Mouse (Mus musculus) right cerebral cortex, adult 2 months (tissue): Measurements from ENCODE around the gene Rabgap1l.

Experiments used
- DNase-seq, 2 experiments: peaks; one replicate each; pipeline ENCODE4 v3.0.0; 2021 to 2022; ENCODE audit warnings: low spot score in 2 of 2

The Rabgap1l gene

GRCm38 (mm10) chr1:160596252-160596947 is 196.6 kb downstream of the Rabgap1l start:
- DNase-seq: no peak

DNA sequence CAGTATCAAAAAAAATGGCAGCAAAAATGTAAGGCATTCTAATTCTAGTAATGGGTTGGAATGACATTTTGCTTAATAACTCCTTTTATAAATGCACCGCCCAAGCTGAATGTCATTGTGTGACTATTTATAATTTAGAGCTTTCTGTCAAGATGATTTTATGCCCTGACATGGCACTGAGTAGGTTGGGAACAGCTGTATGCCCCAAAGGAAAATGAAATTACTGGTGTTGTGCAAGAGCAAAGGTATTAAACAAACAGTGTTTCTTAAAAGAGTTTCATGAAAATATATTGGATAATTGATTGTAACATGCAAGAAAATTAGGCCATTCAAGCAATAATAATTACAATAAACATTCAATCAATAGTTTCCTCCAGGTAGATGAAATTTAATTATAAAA is 198.4 kb downstream of the Rabgap1l start:
- DNase-seq: no peak

GRCm38 (mm10) chr1:160594066-160594465 is 198.9 kb downstream of the Rabgap1l start:
- no peak for DNase-seq

- DNase-seq: no peak
These were observed 204.0 kb downstream of the Rabgap1l start for GRCm38 (mm10) chr1:160588911-160589590.

DNA sequence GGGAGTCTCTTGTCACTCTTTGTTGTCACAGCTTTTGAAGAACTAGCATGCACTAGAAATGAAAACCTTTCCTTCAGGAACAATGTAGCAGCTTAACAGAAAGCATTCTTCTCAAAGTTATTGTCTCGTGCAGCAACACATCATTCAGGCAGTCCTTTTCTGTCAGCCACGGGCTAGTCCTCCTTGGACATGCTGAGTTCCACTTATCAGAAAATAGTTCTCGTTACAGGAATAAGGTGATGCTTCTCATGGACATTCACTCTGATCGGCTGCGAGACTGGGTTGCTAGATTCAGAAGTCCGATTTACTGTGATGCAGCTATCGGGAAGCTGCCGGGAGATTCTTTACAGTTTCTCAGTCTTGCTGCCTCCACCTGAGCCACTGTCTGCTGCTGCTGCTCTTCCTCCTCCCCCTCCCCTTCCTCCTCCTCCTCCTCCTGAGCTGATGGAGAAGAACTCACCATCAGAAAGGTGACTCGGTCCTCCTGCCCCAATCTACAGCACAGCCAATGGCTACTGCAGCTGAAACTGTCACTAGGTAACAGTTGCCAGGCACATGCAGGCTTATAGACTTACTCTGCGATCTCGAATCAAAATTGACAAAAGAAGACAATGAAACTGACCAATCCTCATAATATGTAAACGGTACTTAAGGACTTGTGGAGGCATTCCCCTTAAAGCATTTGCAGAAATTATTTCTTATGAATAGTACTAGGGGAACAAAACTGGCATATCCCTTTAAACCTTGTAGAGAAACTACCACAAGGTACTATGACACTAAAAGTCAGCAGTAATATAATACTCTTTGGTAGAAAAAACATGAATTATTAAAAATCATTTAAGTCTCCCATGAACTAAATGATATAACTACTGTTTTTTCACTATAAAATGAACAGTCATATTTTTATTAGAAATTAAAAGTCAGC is 213.4 kb downstream of the Rabgap1l start:
- peak; percentile 47 to 53 for DNase-seq

- DNase-seq: no peak
These were observed 216.9 kb downstream of the Rabgap1l start for GRCm38 (mm10) chr1:160576124-160576523.

DNA sequence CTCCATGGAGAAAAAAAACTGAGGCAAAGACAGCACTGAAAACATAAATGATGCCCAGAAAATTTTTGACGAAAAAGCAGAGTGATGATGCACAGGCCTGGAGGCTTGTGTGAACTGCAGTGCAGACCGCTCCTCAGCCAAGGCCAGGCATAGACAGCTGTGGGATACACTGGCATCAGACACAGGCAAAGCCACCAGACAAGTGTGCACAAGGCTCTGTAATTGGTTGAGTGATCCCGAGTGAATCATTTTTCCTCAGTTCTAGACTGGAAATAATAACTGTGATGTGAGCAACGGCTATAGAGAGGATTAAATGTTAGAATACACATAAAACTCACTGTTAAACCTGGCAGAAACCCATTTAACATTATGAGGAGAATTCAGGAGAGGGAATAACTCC is 219.0 kb downstream of the Rabgap1l start:
- no peak for DNase-seq

- DNase-seq: no peak
These were observed 226.6 kb downstream of the Rabgap1l start for GRCm38 (mm10) chr1:160566458-160566857.

DNA sequence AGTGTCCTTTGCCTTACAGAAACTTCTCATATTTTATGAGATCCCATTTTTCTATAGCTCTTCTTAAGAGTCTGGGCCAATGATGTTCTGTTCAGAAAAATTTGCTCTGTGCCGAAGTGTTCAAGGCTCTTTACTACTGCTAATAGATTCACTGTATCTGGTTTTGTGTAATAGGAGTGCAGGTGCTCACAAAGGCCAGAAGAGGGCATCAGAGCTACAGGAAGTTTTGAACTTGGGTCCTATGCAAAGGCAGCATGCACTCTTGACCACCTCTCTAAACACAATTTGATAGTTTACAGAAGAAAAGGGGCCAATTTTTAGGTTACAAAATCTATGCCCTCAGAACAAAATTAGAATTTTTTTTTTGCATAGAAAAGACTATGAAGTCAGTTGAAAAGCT is 231.6 kb downstream of the Rabgap1l start:
- no peak for DNase-seq

DNA sequence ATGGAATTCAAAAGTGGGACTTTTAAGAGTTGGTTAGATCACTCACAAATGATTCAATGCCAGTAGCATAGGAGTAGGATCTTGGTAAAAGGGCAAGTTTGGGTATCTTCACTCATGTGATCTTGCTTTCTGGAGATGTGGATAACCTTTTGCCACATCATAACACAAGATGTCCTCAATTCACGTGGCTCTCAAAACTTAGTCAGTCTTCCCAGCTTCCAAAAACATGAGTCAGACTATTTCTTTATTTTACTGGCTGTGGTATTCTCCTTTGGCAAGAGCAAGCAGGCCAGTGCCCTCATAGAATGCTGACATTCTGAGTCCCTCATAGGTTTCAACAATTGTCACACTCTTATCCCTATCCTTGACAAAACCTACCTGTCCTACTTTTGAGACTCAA is 242.4 kb downstream of the Rabgap1l start:
- no peak for DNase-seq

- peak; percentile 54 to 59 for DNase-seq
These were observed 244.8 kb downstream of the Rabgap1l start for GRCm38 (mm10) chr1:160547934-160548876.

DNA sequence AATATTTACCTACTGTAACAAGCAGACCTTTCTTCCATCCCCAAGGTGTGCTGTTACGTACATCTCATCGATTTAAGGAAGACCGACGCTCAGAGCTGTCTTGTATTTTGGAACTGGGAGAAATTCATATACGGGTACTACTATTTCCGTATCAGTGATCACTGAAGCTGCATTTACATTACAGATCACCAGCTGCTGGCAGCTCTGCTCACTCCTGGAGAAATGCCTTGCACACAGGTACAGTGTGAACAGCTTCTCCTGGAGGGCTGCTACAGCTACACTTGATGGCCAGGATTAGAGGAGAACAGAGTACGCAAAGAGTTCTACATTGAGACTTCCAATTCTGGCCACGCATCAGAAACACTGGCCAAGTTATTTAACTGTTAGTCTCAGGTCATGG is 257.4 kb downstream of the Rabgap1l start:
- DNase-seq: peak in 1 of 2 experiments; percentile 13

DNA sequence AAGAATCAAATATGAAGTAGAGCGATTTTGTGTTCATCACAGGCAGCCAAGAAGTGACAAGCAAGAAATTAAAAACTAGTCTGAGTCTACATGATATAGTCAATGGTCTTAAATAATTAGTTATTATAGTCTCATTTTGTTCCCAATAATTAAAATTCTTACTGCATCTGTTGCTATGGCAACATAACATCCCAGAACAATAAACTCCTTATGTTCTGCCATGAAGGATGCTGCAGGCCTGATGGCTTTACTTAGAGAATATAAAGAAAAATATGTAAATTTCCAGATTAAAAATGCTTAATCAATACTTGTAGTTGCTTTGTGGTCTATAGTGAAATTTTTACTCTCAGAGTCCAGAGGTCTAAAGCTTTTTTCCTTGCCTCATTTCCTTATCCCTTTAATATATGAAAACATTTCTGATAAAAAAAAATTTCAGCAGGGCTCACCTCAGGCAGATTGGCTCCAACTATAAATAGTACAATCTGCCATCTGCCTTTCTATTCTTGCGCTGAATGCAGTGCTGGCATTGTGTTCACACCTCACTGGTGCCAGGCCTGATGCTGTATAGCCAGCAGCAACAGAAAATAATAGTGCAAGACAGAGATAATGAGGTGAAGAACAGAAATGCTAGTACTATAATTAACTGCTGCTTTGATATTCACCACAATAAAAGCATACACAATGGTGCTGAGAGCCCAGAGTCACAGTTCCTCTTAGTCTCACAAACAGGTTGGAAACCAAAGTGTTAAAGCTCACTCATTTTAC is 258.3 kb downstream of the Rabgap1l start:
- peak; percentile 50 to 55 for DNase-seq

GRCm38 (mm10) chr1:160533209-160533820 is 259.7 kb downstream of the Rabgap1l start:
- DNase-seq: no peak

DNA sequence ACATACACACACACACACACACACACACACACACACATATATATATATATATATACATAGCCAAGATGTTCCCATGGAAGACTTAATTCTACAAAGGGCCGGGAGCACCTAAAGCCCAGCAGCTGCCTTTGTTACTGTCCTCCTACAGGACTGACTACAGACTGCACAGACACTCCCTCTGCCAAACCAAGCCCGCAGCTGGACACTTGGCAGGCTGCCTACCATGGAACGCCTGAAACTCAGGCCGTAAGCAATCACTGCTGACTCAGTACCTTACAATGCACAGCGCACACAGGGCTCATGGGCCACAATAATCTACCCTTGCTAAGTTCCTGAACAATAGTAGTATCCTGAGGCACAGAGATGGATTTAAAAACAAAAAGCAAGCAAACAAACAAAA is 261.6 kb downstream of the Rabgap1l start:
- DNase-seq: peak; percentile 60 to 61

GRCm38 (mm10) chr1:160521918-160522317 is 271.1 kb downstream of the Rabgap1l start:
- DNase-seq: no peak

DNA sequence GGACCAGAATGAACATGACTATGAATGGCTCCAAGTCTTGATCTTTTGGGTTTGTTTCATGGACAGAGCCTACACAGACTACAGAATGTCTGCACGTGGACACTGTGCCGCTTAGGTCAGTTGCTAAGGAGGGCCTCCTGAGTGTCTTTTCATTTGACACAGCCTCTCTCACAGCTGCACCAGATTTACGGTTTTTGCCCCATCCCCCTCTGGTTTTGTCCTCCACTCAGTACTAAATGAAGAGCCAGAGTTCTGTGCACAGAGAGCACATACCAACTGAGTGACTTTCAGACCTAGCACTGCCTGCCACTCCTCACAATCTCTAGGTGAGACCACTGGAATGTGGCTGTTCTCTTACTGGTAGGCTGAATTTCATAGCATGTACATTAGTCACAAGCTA is 272.3 kb downstream of the Rabgap1l start:
- no peak for DNase-seq

- DNase-seq: no peak
These were observed 273.0 kb downstream of the Rabgap1l start for GRCm38 (mm10) chr1:160519896-160520465.

- no peak for DNase-seq
These were observed 274.5 kb downstream of the Rabgap1l start for GRCm38 (mm10) chr1:160518552-160518951.

- DNase-seq: no peak
These were observed 285.2 kb downstream of the Rabgap1l start for GRCm38 (mm10) chr1:160507766-160508165.
